Mouse (Mus musculus) left cerebral cortex, postnatal 4 days (tissue): Measurements from ENCODE around the gene Got1. TPM values are rescaled to one million over a fixed set of nuclear protein-coding genes. Genes with fewer than 3 reads are reported as not detected.
"Not testable (repeated sequence)": the region's sequence is repeated elsewhere in the genome, so short reads cannot be mapped to it uniquely, and the experiment has no call there.

Experiments used
- DNase-seq: peaks from one replicate; pipeline ENCODE4 v3.0.0-alpha.2; 2022
- intact Hi-C: fragments of 180-260 bp; cut with DNase I; formaldehyde crosslinking; loops from one replicate; pipeline ENCODE4 v1.15.1; 2025
- total RNA-seq, 2 experiments: library from RNA; stranded (reverse); gene quantifications; 2 replicates each; pipeline ENCODE4 v1.2.3; 2021

Got1 gene
- total RNA-seq, 2 experiments from 2014 or later = 75.4 to 89.8 TPM

GRCm38 (mm10) chr19:43493316-43493715 is 31.1 kb downstream of the Got1 start:
- intact Hi-C loops, DNase-seq: not testable (repeated sequence)

DNA sequence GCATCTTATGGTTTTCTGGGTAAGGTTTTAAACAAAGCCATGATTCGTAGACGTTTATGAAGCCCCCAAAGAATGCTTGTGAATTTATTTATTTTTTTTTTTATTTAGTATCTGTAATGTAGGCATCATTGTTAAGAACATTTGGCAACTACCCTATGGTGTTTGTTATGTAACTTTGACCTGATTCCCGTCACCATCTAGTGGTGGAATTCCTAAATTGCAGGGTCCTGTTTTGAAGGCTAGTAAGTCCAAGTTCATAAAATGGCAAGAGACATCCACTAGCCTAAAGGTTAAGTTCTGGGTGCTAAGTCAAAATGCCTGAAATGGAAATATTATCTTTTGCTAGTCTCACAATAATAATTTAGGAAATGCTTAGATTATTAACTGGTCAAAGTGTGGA is 37.0 kb downstream of the Got1 start:
- intact Hi-C loops = no loop called here
- DNase-seq = no peak

- intact Hi-C loops = no loop called here
- no peak for DNase-seq
Observed at GRCm38 (mm10) chr19:43480512-43480911, 43.9 kb downstream of the Got1 start.

DNA sequence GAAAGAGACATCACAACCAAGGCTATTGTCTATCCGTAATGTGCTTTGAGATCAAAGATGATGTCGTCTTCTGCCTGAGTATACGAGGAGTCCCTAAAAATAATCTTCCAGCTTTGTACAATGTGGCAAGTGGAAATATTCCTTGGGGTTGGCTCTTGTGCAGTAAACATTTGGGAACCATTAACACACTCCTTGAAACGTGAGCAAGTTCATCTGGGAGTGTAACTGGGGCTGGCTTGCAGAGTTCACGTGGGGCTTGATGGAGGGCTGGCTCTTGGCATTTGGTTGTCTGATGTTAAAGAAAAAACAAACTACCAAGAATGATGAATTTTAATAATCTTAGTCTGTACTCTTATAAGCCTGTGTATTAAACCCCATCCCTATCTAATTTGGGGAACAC is 45.0 kb downstream of the Got1 start:
- no peak for DNase-seq
- intact Hi-C loops = no loop called here

DNA sequence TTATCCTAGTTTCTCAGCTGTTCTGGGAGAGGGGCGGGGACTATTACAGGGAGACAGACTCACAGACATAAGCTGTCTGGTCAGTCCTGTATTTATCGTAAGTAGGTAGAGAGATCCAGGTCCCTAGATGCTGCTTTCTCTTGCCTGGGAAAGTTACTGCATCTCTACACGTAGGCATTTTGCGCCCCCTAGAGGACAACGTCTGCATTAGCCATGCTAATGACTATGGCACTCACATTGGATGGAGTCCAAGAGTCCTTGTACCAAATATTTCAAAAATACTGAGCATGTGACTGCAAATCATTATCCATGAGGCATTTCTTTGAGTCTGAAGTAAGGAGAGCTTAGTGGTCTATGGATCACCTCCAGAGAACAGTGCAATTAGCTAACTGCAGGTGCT is 45.5 kb downstream of the Got1 start:
- peak; percentile 82 for DNase-seq
- intact Hi-C loops = no loop called here

DNA sequence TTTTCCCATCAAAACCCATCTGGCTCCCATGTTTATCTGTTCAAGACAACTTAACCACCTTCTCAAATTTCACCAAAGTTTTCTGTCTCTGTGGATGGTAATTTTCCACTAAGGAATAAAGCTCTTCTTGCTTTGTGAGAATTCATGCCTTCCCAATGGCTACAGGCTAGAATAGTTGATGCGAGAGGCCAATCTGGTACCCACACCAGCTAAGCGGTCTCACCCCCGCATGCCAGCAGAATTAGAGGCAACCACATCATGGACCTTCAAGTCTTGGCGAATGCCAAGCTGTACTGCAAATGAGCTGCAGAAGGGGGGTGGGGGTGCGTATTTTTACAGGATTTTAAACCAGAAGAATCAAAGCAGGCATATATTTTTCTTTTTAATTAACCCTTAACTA is 47.0 kb downstream of the Got1 start:
- intact Hi-C loops = no loop called here
- no peak for DNase-seq

GRCm38 (mm10) chr19:43476063-43476462 is 48.3 kb downstream of the Got1 start:
- intact Hi-C loops = no loop called here
- no peak for DNase-seq

- intact Hi-C loops = no loop called here
- no peak for DNase-seq
Observed at GRCm38 (mm10) chr19:43475642-43476041, 48.8 kb downstream of the Got1 start.

DNA sequence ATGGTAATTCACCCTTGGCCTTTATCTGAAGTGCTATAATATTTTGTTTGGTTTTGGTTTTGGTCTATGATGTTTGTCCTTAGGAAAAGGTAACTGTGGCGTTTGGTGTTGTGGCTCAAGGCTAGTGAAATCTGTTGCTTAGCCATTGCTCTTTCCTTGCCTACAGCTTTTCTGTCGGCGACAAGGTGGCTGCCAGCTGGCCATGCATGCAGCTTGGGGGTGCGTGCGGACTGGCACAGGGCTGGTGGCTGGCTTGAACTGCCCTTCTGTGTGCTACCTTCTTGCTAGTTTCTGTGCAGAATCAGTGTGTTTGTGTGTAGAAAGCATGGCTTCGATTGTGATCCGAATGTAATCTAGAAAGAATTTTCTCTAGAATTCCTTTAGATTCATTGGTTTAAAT is 51.6 kb downstream of the Got1 start:
- intact Hi-C loops = no loop called here
- peak; percentile 48 for DNase-seq

- intact Hi-C loops = no loop called here
- DNase-seq = no peak
Observed at GRCm38 (mm10) chr19:43472331-43472730, 52.1 kb downstream of the Got1 start.

- intact Hi-C loops = no loop called here
- DNase-seq = peak; percentile 28
Observed at GRCm38 (mm10) chr19:43469333-43469732, 55.1 kb downstream of the Got1 start.

DNA sequence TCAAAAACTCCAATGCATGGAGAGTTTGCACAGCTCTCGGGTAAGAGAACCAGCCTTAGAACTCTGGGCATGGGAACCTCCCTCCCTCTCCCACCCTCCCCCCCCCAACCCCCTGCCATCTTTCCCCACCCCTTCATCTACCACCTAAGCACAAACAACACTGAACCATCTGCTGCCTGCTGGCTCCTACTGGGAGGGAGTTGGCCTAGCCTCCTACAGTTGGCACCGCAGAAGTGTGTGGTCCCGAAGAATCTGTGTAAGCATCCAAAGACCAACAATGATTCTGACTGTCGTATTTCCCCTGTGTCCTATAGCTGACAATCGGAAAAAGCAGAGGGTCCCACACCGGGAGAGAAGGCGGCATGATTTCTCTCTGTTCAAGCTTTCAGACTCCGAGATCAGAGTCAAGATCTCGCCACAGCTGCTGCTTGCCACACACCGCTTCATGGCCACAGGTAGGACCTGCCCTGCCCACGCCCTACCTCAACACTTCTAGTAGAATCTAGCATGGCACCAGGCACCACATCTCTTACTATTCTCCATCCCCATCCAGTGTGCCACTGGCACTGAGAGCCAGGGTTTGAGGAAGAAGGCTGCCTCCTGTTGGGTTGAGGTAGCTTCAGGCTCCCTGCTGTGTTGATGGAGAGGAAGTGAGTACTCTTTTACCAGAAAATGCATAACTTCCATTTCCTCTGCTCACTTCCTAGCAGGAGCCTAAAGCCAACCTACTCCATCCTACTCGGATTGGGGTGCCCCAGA is 56.3 kb downstream of the Got1 start:
- intact Hi-C loops = no loop called here
- peak; percentile 63 for DNase-seq

DNA sequence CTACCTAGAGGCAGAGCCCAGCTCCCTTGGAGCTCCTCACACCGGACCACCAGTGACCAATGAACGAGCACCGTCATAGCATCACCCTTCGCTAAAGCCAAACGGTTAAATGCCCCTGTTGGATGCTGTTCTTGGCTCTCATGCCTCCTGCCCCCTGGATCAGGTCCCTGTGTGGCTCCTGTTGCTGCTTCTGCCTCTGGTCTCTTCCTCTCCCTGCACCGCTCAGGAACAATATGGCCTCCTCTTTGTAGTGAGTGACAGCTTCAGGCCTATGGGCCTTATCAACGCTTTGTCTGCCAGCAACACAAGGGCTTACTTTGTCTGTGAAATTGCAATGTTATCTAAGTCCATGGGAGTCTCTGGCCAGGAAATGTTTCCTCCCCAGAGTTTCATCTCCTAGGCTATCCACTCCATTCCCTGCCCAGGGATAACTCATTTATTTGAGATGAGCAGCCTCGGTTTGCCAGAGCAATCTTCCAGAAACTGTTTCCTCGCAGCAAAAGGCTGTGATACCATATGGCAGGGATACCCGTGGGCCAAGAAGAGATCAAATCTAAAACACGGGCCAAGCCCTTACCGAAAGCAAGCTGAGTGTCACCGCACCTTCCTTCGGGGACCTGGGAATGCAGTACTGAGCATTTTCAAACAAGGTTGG is 58.7 kb downstream of the Got1 start:
- peak; percentile 42 for DNase-seq
- intact Hi-C loops = no loop called here

- no peak for DNase-seq
- intact Hi-C loops = no loop called here
Observed at GRCm38 (mm10) chr19:43465076-43465475, 59.3 kb downstream of the Got1 start.

DNA sequence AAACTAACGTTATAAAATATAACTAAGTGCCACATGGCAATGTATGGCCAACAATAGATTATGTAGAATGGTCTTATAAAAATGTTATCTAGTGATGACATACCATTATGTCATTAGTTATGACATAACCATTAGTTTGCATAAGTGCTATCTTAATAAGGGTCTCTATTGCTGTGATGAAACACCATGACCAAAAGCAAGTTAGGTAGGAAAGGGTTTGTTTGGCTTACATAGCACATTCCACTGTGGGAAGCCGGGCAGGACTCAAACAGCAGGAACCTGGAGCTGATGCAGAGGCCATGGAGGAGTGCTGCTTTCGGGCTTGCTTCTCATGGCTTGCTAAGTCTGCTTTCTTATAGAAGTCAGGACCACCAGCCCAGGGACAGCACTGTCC is 60.1 kb downstream of the Got1 start:
- intact Hi-C loops = no loop called here

GRCm38 (mm10) chr19:43463546-43464293 is 60.7 kb downstream of the Got1 start:
- intact Hi-C loops = no loop called here

More for the DNA sequence above, 60.1 kb downstream of the Got1 start:
- DNase-seq = no peak

GRCm38 (mm10) chr19:43462141-43462540 is 62.3 kb downstream of the Got1 start:
- DNase-seq = no peak
- intact Hi-C loops = no loop called here

More at GRCm38 (mm10) chr19:43463546-43464293, 60.7 kb downstream of the Got1 start:
- no peak for DNase-seq

DNA sequence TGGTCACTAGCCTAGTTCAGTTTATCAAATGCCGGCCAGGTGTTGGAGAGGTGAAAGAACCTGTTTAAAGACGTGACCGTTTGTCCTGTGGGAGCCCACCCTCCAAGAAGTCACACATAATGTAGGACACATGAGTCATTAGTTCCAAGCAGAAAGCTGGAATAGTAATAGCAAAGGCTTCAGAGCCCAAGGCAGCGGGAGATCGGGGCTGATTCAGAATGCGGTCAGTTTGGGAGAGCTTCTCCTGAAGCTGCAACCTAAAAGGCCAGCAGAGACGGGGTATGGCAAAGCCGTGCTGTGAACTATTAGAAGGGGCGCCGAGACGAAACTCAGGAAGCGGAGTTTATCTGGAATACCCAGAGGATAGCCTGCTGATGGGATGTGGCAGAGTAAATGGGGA is 63.9 kb downstream of the Got1 start:
- intact Hi-C loops = no loop called here
- no peak for DNase-seq

DNA sequence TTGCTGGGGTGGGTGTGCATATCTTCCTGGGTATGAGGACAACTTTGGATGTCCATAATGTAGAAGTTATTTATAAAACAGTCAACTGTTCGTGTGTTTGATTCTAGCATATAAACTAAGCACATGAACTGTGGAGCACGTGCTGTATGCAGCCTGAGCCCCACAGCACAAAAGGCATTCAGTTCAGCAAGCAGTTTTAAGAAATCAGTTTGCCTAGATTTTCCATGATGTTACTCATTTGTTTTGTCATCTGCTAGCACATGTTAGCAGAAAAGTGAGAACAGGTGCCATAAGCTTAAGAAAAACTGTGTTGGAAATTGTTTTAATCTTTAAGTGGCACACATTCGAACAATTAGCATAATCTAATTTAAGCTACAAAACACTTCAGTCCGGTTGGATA is 64.5 kb downstream of the Got1 start:
- DNase-seq = no peak
- intact Hi-C loops = no loop called here

GRCm38 (mm10) chr19:43453025-43453424 is 71.4 kb downstream of the Got1 start:
- intact Hi-C loops = no loop called here
- no peak for DNase-seq

DNA sequence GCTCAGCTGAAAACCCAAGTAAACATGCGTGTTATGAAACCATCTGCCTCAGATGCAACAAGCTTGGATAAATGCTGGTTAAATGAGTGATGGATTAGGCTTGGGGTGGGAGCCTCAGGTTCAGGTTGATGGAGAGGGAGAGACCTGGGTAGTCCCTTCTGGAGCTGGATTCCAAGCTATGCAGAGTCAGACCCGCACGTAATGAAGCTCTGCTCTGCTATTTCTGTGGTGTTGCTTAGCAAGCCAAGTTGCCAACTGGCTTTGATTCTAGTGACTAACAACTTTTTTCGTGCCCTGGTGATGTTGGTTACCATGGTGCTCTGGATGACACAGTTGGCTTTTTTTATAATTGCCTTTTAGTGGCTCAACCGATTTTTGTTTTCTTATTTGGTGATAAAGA is 72.2 kb downstream of the Got1 start:
- intact Hi-C loops = no loop called here
- DNase-seq = no peak

DNA sequence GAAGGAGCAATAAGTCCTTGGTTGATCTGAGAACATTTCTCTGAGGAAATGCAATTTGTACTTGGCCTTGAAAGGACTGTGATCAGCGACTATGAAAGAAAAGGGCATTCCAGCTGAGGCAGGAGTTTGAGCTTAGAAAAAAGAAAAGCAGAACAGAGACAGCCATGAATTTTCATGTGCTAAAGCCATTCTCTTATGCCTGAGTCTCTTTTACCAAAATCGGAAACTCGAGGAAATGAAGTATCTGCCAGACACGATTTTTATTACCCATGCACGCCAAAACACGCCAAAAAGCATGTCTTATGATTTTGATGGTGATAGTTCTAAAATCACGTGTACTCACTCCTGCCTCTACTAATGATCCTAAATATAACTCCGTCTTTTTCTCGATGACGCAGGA is 72.8 kb downstream of the Got1 start:
- no peak for DNase-seq
- intact Hi-C loops = no loop called here
